Mouse (Mus musculus): ENCODE measurements around the gene Cbx4. TPM values are rescaled to one million over a fixed set of nuclear protein-coding genes. Genes with fewer than 3 reads are reported as not detected.

Cbx4 gene
- polyA plus RNA-seq, 1 experiment from 2014 or later: 10.1 TPM

DNA sequence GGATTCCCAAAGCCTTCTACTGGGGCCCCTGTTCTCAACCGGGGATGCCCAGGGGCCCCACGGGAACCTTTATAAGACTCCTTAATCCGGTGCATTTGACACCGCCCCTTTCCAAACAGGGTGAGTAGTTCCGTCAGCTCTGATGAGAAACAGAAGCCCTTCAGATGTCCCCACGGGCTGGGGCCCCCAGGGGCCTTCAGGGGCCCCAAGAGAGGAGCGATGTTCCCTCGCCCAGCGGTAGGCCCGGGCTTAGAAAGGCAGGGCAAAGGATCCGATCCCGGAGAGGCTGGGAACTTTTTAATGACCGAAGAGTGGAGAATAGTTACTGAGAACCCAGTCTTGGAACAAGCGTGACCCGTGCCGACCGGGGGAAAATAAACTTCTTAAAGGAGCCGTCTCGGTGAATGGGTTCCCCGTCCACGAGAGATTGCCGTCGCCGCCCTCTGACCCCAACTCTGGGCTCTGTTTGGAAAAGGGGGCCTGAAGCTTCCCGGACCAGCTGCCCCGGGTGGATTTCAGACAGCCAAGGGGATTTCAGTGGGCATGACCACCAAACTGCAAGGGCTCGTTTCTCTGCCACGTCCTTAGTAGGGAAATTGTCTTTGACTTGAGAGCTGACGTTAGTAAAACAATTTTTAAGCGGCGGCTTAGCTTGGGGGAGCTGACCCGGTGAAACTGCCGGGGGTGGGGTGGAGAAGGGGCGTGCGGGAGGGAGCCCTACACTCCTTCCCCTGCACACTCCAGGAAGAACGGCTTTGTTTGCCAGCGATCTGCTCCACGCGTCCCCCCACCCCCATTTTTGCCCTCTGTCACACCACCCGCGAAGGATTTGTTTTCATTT is 3.4 kb upstream of the Cbx4 start:
- peak overlapping the region; percentile 94 for H3K4me2 ChIP-seq (ENCODE audit: low read depth, low read length)
- peaks cover 44% of the 10 kb centered on the region for H3K4me1 ChIP-seq (ENCODE audit: control insufficient read depth, insufficient read depth, low read length)
- H3K27ac ChIP-seq (ENCODE audit: low read length): no peak overlapping the region
- H3K4me3 ChIP-seq (replicated peaks; ENCODE audit: low read length): peak overlapping the region; percentile 53
- no peaks in the 10 kb centered on the region for H3K9me3 ChIP-seq (replicated peaks; ENCODE audit: control insufficient read depth, low read length)
- no peaks in the 10 kb centered on the region for H3K36me3 ChIP-seq (ENCODE audit: control insufficient read depth, insufficient read depth, low read length)
- H3K27me3 ChIP-seq (ENCODE audit: control insufficient read depth, insufficient read depth, low read length): peaks cover 30% of the 10 kb centered on the region
- peak overlapping the region; percentile 46; the same call in 1 of the 2 replicates for H3K9ac ChIP-seq (ENCODE audit: low read length)
- WGBS: 2% methylated on average over 41 of the region's 41 CpGs
- ATAC-seq (ENCODE audit: insufficient read depth, low FRiP score): no peak

DNA sequence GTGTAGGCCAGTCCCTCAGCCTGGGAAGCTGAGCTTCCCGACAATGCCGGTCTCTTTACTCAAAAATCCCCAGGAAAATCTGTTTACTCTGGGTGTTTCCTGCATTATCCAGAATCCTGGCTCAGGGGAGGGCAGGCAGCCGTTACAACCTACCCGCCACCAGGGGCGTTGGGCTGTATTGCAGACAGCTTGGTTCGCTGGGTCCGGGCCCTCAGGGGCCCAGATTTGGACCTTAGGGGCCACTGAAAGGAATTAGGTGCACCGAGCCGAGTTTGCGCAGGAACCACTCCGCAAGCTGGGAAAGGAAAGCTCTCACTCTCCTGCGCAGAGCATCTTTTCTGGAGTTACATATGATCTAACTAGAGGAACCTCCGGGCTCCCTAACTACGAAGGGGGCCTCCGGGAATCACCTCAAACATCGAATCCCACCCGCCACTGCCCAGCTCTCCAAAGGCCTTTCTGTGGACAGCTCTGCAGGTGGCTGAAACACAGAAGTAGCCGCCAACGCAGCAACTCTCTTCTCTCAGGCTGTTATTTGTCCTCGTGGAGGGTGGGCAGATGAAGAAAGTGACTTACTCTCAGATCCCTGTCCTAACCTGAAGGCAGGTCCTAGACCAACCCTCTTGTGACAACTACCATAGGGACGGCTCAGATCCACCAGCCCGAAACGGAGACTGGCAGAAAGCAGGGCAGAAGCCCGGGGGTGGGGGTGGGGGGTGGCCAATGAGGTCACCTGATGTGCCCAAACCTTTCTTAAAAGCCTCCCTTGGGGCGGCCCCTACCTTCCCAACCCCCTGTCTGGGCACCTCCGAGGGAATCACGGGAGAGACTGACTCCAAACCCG is 2.6 kb upstream of the Cbx4 start:
- H3K9me3 ChIP-seq (replicated peaks; ENCODE audit: control insufficient read depth, low read length): no peaks in the 10 kb centered on the region
- H3K27me3 ChIP-seq (ENCODE audit: control insufficient read depth, insufficient read depth, low read length): peaks cover 30% of the 10 kb centered on the region
- no peak overlapping the region for H3K9ac ChIP-seq (ENCODE audit: low read length)
- H3K27ac ChIP-seq (ENCODE audit: low read length): peak overlapping the region; percentile 15; the same call in 1 of the 2 replicates
- no peaks in the 10 kb centered on the region for H3K36me3 ChIP-seq (ENCODE audit: control insufficient read depth, insufficient read depth, low read length)
- peaks cover 52% of the 10 kb centered on the region for H3K4me1 ChIP-seq (ENCODE audit: control insufficient read depth, insufficient read depth, low read length)
- no peak for ATAC-seq (ENCODE audit: insufficient read depth, low FRiP score)
- peak overlapping the region; percentile 94; the same call in 1 of the 2 replicates for H3K4me2 ChIP-seq (ENCODE audit: low read depth, low read length)
- peak overlapping the region; percentile 53; the same call in 1 of the 2 replicates for H3K4me3 ChIP-seq (replicated peaks; ENCODE audit: low read length)
- WGBS: 4% methylated on average over 28 of the region's 28 CpGs

DNA sequence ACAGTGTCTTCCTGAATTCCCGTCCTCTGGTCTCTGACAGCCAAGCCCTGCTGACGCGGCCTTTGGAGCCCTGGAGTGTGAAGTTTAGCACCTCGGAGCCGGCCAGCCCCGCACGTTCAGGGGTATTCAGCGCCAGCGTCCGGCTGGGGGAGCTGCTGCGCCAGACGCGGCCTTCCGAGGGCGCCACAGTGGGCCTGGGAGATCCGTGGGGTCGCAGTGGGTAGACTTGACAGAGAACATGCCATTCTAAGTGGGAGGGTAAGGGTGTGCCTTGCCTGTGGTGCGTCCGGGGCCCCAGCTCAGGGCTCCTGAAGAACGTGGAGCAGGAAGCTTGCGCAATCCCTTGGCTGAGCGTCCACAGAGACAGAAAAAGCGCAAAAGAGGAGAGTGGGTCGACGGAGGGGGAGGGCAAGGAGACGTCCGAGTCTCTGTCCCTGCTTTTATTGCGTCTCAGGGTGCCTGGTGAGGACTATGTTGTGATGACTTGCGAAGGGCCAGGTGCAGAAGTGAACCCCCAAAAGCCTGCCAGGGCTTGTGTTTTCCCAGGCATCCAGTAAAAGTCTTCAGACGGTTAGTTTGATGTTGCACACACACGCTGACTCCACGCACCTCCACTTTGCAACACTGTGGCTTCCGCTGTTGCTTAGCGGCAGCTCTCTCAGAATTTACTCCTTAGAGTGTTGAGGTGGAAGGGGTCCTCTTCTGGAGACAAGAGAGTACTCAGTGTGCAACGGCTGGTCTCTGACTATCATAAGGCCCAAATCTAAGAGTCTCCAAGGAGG is 1.5 kb upstream of the Cbx4 start:
- H3K27me3 ChIP-seq (ENCODE audit: control insufficient read depth, insufficient read depth, low read length): peaks cover 30% of the 10 kb centered on the region
- no peaks in the 10 kb centered on the region for H3K36me3 ChIP-seq (ENCODE audit: control insufficient read depth, insufficient read depth, low read length)
- peak overlapping the region; percentile 39 for H3K4me2 ChIP-seq (ENCODE audit: low read depth, low read length)
- peaks cover 63% of the 10 kb centered on the region for H3K4me1 ChIP-seq (ENCODE audit: control insufficient read depth, insufficient read depth, low read length)
- H3K9me3 ChIP-seq (replicated peaks; ENCODE audit: control insufficient read depth, low read length): no peaks in the 10 kb centered on the region
- peak overlapping the region; percentile 40; the same call in 1 of the 2 replicates for H3K27ac ChIP-seq (ENCODE audit: low read length)
- WGBS: 7% methylated on average over 35 of the region's 35 CpGs
- peak overlapping the region; percentile 51 for H3K9ac ChIP-seq (ENCODE audit: low read length)
- ATAC-seq (ENCODE audit: insufficient read depth, low FRiP score): no peak
- H3K4me3 ChIP-seq (replicated peaks; ENCODE audit: low read length): peak overlapping the region; percentile 20

DNA sequence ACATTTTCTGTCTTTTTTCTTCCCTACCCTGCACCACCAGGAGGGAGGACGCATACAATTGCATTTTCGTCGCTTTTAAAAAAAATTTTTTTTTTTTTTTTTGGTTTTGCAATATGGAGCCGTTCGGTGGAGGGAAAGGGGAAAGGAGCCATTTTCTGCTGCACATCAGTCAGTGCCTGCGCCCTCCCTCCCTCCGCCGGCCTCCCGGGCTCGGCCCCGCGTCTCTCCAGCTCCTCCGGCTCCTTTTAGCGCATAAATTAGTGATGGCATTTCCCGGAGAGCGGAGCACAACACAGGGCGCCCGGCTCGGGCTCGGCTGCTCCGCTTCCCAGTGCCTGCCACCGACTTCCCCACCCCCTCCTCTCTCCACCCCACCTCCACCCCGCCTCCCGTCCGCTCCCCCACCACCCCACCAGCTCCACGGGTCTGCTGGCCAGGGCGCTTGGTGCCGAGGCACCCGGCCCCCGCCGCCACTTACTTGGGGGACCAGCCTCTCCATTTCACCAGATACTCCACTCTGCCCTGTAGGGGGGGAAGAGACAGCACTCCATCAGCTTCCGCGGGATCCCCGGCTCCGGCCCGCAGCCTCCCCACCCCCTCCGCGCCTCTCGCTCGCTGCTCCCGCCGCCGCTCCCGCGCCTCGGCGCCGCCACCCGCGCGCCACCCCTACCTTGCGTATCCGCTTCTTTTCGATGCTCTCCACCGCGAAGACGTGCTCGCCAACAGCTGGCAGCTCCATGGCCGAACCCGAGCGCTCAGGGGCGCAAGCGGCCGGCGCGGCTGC is 550 bp downstream of the Cbx4 start:
- Histone ChIP-seq H3K9ac (ENCODE audit: low read length) (peak overlapping the region; percentile 81), H3K36me3 (ENCODE audit: control insufficient read depth, insufficient read depth, low read length) (peaks cover 8% of the 10 kb centered on the region), H3K27me3 (ENCODE audit: control insufficient read depth, insufficient read depth, low read length) (peaks cover 30% of the 10 kb centered on the region), H3K27ac (ENCODE audit: low read length) (peak overlapping the region; percentile 98), H3K9me3 (replicated peaks; ENCODE audit: control insufficient read depth, low read length) (no peaks in the 10 kb centered on the region), H3K4me3 (replicated peaks; ENCODE audit: low read length) (peak overlapping the region; percentile 71), H3K4me2 (ENCODE audit: low read depth, low read length) (peak overlapping the region; percentile 95), H3K4me1 (ENCODE audit: control insufficient read depth, insufficient read depth, low read length) (peaks cover 67% of the 10 kb centered on the region)
- under 1% methylated on average over 65 of the region's 66 CpGs for WGBS
- ATAC-seq (ENCODE audit: insufficient read depth, low FRiP score): peak; percentile 63

DNA sequence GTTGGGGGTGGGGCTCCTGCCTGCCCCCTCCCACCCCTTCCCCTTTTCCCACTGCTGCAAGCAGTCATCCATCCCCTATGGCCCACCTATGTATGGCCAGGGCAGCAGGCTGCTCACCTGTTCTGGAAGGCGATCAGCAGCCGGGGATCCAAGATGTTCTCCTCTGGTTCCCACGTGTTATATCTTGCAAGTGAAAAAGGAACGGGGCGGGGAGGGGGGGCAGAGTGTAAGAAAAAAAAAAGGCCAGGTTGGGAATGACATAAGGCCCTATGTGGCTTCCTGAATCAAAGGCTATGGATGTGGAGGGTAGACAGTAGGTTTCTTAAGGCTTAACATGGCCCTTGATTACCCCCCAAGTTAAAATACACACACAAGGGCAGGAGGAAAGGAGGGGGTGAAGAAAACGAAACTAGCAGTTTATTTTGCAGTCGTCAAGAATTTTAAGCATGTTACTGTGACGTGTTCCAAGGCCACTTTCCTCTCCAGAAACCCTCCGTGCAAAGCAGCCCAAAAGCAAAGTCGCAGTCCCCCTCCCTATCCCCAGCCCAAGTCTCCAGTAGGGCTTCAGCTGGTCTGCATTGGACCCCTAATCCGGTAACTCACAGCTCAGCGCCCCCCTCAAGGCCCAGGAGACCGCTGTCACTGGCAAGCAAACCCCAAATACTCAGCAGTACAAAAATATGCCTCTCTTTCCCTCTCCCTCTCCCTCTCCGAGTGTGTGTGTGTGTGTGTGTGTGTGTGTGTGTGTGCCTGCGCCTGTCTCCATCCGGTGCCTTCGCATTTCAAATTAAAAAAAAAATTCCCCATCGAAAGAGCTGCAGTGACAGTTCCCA is 1.4 kb downstream of the Cbx4 start:
- Histone ChIP-seq H3K4me3 (replicated peaks; ENCODE audit: low read length) (peak overlapping the region; percentile 71), H3K27me3 (ENCODE audit: control insufficient read depth, insufficient read depth, low read length) (peaks cover 30% of the 10 kb centered on the region), H3K36me3 (ENCODE audit: control insufficient read depth, insufficient read depth, low read length) (peaks cover 8% of the 10 kb centered on the region), H3K4me2 (ENCODE audit: low read depth, low read length) (peak overlapping the region; percentile 95), H3K4me1 (ENCODE audit: control insufficient read depth, insufficient read depth, low read length) (peaks cover 64% of the 10 kb centered on the region), H3K9me3 (replicated peaks; ENCODE audit: control insufficient read depth, low read length) (no peaks in the 10 kb centered on the region), H3K27ac (ENCODE audit: low read length) (peak overlapping the region; percentile 98), H3K9ac (ENCODE audit: low read length) (peak overlapping the region; percentile 81)
- ATAC-seq (ENCODE audit: insufficient read depth, low FRiP score): no peak
- WGBS: 4% methylated on average over 18 of the region's 18 CpGs

DNA sequence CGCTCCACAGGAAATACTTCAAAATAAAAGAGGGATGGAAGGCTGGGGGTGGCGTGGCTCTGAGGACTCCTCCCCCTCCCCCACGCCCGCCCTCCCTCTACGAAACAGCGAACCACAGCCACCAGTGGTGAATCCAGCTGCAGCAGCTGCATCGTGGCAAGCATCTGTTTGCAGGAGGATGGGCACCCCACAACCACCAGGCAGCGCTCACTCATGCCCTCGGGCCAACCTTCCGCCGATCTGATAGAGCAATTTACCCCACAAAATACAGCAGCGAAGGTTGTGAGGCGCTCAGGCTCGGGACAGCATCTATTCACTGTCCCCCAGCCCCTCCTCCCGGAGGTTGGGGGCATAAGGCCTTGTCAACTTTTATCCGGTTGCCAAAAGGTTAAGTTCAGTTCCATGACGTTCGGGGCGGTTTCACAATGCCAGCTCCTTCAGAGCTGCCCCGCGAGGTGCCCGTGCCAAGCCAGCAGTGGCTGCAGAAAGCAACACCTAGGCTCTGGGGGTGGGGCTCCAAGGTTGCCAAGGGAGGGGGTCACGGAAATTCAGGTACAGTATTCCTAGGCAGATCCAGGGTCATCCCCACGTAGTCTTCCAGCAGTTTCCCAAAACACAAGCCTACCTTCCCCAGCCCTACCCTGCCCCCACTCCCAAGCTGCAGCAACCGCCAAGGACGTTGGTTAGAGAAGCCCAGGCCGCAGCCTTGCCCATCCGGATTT is 2.1 kb downstream of the Cbx4 start:
- Histone ChIP-seq H3K4me3 (replicated peaks; ENCODE audit: low read length) (peak overlapping the region; percentile 71), H3K9ac (ENCODE audit: low read length) (peak overlapping the region; percentile 81), H3K4me2 (ENCODE audit: low read depth, low read length) (peak overlapping the region; percentile 95), H3K27me3 (ENCODE audit: control insufficient read depth, insufficient read depth, low read length) (peaks cover 22% of the 10 kb centered on the region), H3K9me3 (replicated peaks; ENCODE audit: control insufficient read depth, low read length) (no peaks in the 10 kb centered on the region), H3K27ac (ENCODE audit: low read length) (peak overlapping the region; percentile 98; the same call in 1 of the 2 replicates), H3K4me1 (ENCODE audit: control insufficient read depth, insufficient read depth, low read length) (peaks cover 65% of the 10 kb centered on the region), H3K36me3 (ENCODE audit: control insufficient read depth, insufficient read depth, low read length) (peaks cover 8% of the 10 kb centered on the region)
- WGBS: 11% methylated on average over 28 of the region's 28 CpGs
- ATAC-seq (ENCODE audit: insufficient read depth, low FRiP score): no peak

Data from stomach, embryonic 16.5 days (tissue).